Comparison of ENCODE assay signal across 10 mouse cellular contexts in the genomic region with DNA sequence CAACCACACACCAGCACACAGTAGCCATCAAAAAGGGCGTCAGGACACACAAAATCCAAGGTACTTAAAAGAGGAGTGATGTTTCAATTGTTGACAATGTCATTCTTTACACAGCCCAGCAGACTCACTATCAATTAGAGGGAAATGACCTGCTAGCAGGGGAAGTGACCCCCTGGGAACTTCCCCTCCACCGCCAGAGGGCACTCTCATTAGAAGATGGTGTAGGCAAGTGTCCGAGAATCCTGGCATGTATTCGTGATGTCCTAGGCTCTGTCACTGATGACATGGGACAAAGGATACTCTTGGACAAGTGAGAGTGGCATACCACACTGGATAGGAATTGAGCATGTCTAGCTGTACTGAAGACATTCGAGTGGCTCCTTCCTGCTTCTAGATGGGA.
A peak's percentile ranks its signal among the peaks of the same experiment; 100 is the strongest.
DNase-seq lines count a peak whose midpoint lies in the region; ATAC-seq and TF ChIP-seq lines count a peak whose summit lies in the region.
"Had no signal": no experiment of that assay in that cellular context is flagged by ENCODE, and none has a peak within 500 bp of the region (broad histone marks: within the 10 kb centered on the region; RNA-seq: fewer than 3 reads in every experiment).

No protein-coding gene starts in this region.

- H3K4me3 ChIP-seq in hindbrain, postnatal 0 days (ENCODE audit: low read length): no peak overlapping the region
- no peak overlapping the region for H3K4me3 ChIP-seq in hindbrain, embryonic 14.5 days (replicated peaks; ENCODE audit: low read length)
- H3K4me3 ChIP-seq: hindbrain, embryonic 13.5 days; megakaryocyte, embryonic 14.5 days had no signal

- TF ChIP-seq CTCF in hindbrain, postnatal 0 days (IDR thresholded peaks at IDR 0.05; ENCODE audit: low read depth): peak; percentile 27; the same call in 1 of the 2 replicates
- peak; percentile 30; the same call in 1 of the 2 replicates for TF ChIP-seq CTCF in brain, embryonic 14.5 days (IDR thresholded peaks at IDR 0.05; ENCODE audit: borderline replicate concordance, extremely low read depth, insufficient read depth, insufficient read length)

- H3K4me1 ChIP-seq in hindbrain, postnatal 0 days (ENCODE audit: insufficient read depth, low read length): no peaks in the 10 kb centered on the region
- H3K4me1 ChIP-seq in hindbrain, embryonic 14.5 days (replicated peaks; ENCODE audit: control insufficient read depth, insufficient read depth, low read length): no peaks in the 10 kb centered on the region
- H3K4me1 ChIP-seq: hindbrain, embryonic 13.5 days; megakaryocyte, embryonic 14.5 days had no signal

- DNase-seq in hindbrain, postnatal 0 days (ENCODE audit: low spot score): no peak
- DNase-seq in hindbrain, embryonic 14.5 days (ENCODE audit: low spot score): no peak
- DNase-seq in testis, postnatal 10 days (ENCODE audit: low spot score): peak; percentile 45
- DNase-seq in testis, postnatal 14 days (ENCODE audit: low spot score): no peak
- no peak for DNase-seq in brain, embryonic 14.5 days (ENCODE audit: low read depth)
- no peak for DNase-seq in urinary bladder, postnatal 25 days (ENCODE audit: low spot score)
- DNase-seq in frontal cortex, postnatal 10 days (ENCODE audit: low spot score in 2 of 2): no peak
- DNase-seq: thymus, postnatal 25 days had no signal

- WGBS in hindbrain, postnatal 0 days: 54% methylated on average over 5 of the region's 5 CpGs
- WGBS in hindbrain, embryonic 14.5 days: 59% methylated on average over 5 of the region's 5 CpGs

- H3K36me3 ChIP-seq in hindbrain, postnatal 0 days (ENCODE audit: insufficient read depth, low read length): no peaks in the 10 kb centered on the region
- H3K36me3 ChIP-seq in hindbrain, embryonic 14.5 days (replicated peaks; ENCODE audit: control insufficient read depth, insufficient read depth): no peaks in the 10 kb centered on the region
- H3K36me3 ChIP-seq: hindbrain, embryonic 13.5 days had no signal

- no peak overlapping the region for H3K9ac ChIP-seq in hindbrain, postnatal 0 days (replicated peaks; ENCODE audit: low read length)
- H3K9ac ChIP-seq in hindbrain, embryonic 14.5 days: no peak overlapping the region
- H3K9ac ChIP-seq: hindbrain, embryonic 13.5 days had no signal

- H3K9me3 ChIP-seq in hindbrain, postnatal 0 days (ENCODE audit: low read length): no peaks in the 10 kb centered on the region
- no peaks in the 10 kb centered on the region for H3K9me3 ChIP-seq in hindbrain, embryonic 14.5 days (ENCODE audit: control insufficient read depth, low read length)
- H3K9me3 ChIP-seq: hindbrain, embryonic 13.5 days; megakaryocyte, embryonic 14.5 days had no signal

- no peak for TF ChIP-seq POLR2A in brain, embryonic 14.5 days (IDR thresholded peaks at IDR 0.05; ENCODE audit: borderline replicate concordance, extremely low read depth, insufficient read depth, insufficient read length, poor library complexity, severe bottlenecking)

- H3K27me3 ChIP-seq in hindbrain, postnatal 0 days (ENCODE audit: insufficient read depth, low read length): no peaks in the 10 kb centered on the region
- H3K27me3 ChIP-seq in hindbrain, embryonic 14.5 days (ENCODE audit: control insufficient read depth, insufficient read depth, low read length): no peaks in the 10 kb centered on the region
- H3K27me3 ChIP-seq: hindbrain, embryonic 13.5 days; megakaryocyte, embryonic 14.5 days had no signal

- ATAC-seq in hindbrain, postnatal 0 days: no peak
- ATAC-seq in hindbrain, embryonic 14.5 days (ENCODE audit: low FRiP score): no peak

- H3K4me2 ChIP-seq in hindbrain, postnatal 0 days (ENCODE audit: low read depth, low read length): no peak overlapping the region
- no peak overlapping the region for H3K4me2 ChIP-seq in hindbrain, embryonic 14.5 days (replicated peaks)
- H3K4me2 ChIP-seq: hindbrain, embryonic 13.5 days had no signal

- no peak overlapping the region for H3K27ac ChIP-seq in hindbrain, postnatal 0 days
- H3K27ac ChIP-seq in hindbrain, embryonic 14.5 days: no peak overlapping the region
- H3K27ac ChIP-seq: hindbrain, embryonic 13.5 days had no signal
